Mouse (Mus musculus) lung, adult 18-20 months (tissue): ENCODE results near the gene Tle6.

Experiments used
- DNase-seq, 2 experiments: peaks; one replicate each; pipeline ENCODE4 v3.0.0; 2022; ENCODE audit warnings: mixed read lengths in 2 of 2

The Tle6 gene

DNA sequence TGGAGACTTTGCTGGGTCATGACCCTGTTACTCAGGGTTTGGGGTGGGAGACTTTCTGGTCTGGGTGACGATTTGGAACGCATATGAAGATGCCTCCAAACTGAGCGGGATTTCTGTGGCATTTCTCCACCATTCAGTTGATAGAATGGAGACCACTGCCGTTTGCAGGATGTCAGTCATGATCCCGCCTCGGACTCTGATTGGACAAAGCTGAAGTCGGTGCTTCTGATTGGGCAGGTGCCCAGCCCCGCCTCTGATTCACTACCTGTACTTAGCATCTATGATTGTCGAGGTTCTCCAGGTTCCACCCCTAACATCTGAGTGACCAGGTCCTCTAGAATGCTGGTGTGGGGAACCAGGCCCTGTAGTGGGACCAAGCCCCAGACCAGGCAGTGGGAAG is 19.9 kb upstream of the Tle6 start:
- DNase-seq, result no peak

DNA sequence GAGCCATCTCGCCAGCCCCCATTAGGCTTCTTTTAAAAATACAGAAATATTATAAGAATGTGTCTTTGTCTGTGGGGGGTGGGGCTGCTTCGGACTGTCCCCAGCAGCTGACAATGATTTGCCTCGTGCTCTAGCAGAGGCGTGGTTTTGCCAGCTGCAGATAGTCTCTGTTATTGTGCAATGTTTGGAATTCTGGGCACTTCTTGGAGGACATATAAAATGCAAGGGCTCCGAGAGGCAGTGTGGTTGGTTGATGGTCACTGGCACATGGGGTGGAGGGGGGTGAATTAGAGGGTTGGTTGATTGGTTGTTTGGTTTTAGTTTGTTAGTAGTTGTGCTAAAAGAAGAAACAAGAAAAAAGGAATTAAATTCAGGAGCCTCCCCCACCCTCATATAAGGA is 19.1 kb upstream of the Tle6 start:
- DNase-seq, result no peak

DNA sequence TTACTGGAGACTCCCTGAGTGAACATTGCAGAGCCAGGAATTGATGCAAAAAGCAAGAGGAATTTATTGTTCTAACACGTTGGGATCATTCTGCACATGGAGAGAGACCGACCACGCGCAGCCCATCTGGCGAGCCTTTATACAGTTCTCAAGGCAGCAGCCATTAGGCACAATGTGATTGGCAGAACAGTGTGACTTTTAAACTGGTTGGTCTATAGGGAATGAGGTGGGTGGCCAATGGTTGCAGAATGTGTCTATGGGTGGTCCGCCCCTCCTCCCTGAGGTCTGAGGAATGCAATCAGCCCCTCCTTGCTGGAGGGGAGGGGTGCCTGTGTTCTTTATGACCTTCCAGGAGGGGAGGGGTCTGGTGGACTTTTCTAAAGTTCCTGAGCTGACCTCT is 14.6 kb upstream of the Tle6 start:
- no peak for DNase-seq

DNA sequence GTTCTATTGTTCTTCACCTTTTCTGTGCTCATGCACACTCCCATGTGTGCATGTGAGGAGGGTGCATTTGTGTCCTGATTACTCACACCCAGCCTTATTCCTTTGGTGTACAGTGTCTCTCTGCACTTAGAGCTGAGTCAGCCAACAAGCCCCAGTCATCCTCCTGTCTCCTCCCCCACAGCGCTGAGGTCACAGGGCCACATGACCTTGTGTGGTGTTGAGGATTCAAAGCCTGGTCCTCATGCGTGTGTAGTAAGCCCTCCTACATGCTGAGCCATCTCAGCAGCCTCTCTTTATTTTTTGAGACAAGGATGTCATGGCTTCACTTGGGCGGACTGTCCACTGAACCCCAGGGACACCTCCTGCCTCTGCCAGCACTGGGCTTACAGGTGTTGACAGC is 11.9 kb upstream of the Tle6 start:
- no peak for DNase-seq

DNA sequence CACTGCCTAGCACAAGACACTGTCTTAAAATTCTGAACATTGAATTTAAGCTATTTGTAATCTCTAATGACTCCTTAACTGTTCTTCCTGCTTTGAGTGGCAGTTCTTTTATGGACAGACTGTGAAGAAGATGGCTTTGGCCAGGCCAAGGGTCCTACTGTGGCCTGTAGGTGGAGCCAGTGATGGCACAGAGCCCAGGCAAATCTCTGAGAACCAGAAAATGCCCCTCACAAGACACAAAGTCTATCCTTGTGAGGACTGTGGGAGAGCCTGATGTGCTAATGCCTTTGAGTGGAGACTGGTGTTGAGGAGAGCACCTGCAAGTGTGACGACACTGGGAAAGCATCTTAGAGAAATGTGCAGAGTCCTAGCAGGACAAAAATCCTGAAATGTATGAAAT is 7.4 kb upstream of the Tle6 start:
- no peak for DNase-seq

DNA sequence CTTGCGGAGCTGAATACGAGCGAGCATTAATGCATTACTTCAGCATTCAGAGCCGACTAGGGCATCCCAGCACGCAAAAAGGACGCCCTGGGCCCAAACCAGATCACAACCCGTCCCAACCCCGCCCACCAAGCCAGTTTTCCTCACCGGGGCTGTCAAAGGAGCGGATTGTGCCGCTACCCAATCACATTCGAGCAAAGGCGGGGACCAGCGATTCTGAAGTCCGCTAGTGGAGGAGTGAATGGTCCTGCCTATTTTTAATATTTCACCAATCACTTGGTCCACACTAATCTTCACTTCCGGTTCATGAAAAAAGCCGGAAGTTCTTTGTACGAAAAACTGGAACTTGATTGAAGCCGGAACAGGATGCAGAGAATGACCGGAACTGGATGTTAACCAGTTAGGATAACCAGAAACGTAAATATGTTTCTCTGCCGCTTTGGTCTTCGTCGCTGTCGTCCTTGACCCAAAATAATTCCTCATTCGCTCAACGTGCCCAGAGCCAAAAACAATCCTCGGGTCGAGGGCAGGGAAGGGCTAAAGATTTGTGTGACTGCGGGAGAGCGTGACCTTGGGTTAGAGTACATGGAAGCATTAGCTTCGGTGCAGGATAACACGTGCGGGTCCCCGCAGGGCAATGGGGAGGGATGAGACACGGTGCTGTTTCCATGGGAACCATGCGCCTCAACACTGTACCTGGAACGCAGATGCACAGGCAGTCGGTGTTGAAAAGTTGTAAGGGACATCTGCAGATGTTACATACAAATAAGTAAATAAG is 5.3 kb upstream of the Tle6 start, which contains the start of gene BC025920:
TSS of gene BC025920 (plus strand) at position 297 of the 778 bp plus-strand sequence.
- peak; percentile 97 to 98 for DNase-seq

DNA sequence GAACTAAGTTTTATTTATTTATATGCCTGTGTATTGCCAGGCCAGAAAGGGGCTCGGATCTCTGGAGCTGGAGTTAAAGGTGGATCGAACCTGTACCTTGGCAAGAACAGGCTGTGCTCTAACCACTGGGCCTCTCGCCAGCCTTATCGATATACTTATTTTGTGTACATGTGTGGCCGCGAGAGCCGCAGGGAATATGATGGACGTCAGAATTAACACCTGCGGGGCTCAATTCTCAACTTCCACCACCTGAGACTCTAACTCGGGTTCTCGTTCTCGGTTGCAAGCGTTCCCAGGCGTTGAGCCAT is 4.7 kb upstream of the Tle6 start:
- DNase-seq, result no peak

DNA sequence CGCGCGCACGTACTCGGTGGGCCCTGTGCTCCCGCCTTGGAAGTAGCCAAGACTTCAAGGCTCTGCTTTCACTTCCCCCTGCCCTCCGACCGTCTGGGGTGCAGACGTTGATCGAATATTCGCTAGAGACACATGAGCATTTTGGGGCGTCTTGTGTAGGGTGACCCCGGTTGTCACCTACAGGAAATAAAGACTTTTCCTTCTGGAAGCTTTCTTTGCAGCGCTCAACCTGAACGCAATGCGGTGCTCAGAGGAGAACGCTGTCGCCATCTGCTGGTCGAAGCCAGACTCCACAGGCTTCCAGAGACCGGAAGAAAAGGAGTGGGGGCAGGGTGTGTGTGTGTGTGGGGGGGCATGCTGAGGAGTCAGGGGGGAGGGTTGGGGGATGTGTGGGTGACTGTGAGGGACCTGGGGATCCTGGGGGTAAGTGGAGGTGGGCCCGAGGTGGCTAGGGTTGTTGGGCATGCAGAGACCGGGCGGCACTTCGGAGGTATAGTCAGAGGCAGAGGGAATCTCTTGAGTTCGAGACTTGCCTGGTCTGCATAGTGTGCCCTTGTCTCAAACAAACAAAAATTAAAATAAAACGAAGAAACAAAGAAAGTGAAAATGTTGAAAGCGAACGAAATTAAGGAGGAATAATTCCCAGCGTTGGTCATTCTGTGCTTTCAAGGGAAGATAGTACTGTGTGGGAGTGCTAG is 4.2 kb upstream of the Tle6 start:
- peak; percentile 85 to 90 for DNase-seq

DNA sequence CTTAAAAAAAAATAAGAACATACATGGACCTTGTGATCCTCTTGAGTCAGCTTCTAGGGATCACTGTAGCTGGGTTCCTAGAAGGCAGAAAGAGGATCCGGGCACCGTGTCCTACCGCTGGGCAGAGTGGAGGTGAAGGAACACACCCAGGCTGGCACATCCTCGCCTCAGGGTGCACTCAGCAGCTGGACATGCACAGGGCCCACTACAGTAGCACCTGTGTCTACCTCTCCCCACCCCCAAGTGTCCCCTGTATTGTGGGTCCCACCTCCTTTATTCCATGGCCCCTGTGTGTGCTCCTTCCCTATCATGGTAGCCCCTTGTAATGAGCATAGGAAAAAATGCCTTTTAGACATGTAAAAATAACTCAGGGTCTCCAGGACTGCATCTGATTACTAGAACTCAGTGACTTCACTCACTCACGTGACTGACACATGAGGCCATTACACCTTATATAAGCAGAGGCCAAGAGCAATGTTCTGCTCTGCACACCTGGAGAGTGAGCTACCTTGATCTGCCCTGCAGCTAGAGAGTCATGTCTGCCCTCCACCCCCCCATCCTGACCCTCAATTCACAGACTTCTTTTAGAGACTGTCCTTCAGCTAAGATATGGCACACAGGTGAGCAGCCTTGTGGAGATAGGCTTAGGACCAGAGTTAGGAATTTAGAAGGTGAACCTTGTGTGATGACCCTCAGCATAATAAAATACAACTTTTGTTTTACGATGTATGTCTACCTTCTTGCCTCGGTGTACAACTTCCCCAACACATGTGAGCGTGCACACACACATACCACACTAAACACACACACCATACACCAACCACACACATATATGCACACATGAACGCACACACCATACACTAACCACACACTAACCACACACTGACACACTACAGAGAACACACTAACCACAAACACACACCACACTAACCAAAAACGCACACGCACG is 3.4 kb upstream of the Tle6 start:
- DNase-seq, result no peak

DNA sequence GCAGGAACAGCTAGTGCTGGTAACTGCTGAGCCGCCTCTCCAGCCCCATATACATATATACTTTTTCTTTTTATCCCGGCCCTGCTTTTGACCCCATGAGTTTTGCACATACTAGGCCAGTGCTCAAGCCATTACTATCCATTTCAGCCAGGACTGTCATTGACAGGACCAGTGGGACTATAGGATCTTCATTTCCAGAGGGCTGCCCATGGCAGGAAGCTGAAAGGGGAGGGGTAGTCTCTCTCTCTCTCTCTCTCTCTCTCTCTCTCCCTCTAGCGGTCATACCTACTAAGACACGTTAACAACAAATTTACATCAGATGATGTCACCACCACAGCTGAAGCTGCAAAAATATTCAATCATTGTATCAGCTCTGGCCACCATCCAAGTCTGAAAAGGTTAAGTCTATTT is 1.9 kb upstream of the Tle6 start:
- no peak for DNase-seq

DNA sequence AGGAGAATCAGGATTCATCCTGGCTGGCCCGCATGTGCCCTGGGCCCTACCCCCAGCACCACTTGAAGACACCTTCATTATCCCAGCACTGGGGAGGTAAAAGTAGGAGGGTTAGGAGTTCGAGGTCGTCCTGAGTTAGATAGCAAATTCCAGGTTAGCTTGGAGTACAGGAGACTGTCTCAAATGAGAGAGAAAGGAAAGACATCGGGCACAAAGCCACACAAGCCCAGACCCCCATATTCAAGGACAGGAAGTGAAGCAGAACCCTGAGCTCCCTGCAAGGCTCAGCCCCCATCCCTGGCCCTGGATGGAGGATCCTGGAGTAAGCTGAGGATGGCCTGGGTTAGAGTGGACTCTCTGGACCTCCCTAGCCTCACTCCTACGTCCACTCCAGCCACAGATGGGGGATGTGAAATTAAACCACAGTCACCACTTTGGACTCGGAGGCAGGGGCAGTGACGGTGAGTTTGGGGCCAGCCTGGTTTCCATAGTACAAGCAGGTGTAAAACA is 578 bp upstream of the Tle6 start:
- DNase-seq, result no peak

DNA sequence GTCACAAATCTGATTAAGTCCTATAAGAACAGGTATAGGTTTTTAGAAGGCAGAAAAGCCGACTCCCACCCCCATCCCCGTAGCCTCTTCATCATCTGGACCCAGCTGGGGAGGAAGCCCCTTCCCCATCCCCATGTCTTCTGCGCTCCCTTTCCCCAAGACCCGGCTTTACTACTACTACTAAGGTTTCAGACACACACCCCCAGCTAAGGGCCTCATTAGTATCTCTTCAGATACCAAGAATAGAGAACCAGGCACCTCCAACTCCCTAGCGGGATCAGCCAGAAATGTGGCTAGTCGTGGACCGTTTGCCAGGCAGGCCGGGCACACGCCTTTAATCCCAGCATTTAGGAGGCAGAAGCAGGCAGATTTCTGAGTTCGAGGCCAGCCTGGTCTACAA is 777 bp downstream of the Tle6 start:
- DNase-seq, result no peak

DNA sequence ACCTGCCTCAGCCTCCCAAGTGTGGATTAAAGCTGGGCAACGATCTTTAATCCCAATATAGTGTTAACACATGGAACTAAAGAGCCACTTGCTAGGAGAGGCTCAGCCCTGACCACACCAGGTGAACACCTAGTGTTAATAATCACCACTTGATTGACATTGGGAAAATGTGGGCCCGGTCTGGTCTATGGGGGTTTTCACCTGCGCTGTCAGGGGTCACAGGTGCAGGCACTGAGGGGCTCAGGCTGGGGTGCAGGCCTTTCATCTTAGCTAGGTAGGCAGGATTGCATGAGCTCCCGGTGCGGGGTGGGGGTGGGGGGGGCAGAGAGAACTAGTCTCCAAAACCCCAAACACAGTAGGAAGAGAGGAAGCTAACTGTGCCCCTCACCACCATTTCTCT is 1.2 kb downstream of the Tle6 start:
- DNase-seq, result no peak

DNA sequence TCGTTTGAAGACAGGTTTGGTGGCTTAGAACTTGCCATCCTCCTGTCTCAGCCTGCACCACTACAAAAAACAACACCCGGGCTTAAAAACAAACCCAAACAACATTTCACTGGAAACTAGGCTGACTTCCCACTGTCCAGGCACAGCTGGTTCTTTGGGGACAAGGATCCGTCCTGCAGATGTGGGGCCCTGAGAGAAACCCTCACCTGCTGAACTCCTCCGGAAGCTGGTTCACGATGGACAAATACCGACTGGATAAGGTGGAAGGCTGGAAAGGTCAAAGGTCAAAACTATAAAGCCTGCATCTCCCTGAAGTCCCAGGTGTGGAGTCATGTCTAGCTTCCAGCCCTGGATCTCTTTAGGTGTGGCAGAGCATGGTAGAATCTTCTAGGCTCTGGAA is 2.0 kb downstream of the Tle6 start:
- DNase-seq, result no peak

DNA sequence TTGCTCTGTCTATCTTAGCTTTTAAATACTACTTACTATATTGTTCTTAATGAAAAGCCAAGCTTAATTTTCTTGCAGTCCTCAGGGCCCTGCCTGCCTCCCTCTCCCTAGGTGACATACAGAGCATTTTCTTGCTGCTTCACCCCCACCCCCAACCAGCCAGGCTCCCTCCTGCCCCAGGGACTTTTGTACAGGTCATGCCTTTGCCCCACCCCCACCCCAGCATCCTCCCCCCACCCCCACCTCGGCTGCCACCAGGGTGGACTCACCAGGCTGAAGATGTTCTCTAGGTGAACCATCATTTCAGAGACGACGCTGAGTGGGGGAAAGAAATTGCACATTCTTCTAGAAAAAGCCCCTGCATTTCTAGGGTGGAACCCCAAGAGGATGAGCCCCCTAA is 2.5 kb downstream of the Tle6 start:
- DNase-seq, result no peak

DNA sequence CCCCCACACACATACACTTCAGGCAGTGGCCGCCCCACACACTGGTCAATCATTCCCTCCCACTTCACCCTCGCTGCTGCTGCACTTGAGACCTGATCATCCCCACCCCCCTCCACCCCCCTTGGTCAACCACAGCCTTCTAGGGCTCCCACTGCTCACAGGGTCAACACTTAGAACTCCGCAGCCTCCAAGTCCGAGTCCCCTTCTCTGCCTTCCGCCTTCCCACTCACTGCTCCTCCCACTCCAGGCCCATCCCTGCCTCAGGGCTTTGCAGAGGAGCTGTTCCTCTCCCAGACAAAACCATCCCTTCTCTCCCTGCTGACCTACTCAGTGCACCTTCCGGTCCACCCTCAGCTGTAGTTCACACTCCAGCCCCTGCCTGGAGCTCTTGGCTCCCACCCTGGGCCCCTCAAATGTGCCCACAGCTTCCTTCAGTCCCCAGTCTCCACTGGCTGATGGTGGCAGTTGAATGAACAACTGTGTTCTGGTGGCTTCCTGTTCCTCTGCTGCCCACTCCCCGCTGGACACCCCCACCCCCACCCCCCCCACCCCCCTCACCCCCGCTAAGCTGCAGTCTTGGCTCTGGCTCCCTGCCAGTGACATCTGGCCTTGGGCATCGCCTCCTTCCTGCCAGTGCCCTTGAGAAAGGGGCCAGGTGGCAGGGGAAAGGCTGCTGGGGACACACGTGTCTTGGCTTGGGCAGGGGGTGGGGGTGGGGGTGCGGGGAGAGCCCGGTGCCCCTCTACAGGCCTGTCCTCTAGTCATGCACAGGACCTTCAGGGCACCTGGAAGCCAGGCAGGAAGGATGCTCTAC is 3.5 kb downstream of the Tle6 start:
- DNase-seq, result peak; percentile 68 to 69

DNA sequence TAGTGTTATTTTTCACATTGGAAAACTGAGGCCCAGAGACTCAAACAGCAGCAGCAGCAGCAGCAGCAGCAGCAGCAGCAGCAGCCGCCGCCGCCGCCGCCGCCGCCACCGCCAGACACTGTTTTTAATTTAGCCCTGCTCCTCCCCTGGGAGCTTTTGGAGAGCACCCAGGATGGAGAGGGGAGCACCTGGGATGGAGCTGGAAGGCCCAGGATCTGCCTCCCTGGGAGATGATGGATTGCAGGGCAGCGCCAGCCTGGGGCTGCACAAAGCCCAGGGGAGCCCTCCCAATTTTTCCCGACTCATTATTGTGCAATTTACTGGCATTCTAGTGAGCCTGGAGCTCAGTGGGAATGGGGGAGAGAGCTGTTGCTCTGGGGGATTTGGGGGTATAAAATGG is 4.3 kb downstream of the Tle6 start:
- DNase-seq, result peak; percentile 42 to 48

DNA sequence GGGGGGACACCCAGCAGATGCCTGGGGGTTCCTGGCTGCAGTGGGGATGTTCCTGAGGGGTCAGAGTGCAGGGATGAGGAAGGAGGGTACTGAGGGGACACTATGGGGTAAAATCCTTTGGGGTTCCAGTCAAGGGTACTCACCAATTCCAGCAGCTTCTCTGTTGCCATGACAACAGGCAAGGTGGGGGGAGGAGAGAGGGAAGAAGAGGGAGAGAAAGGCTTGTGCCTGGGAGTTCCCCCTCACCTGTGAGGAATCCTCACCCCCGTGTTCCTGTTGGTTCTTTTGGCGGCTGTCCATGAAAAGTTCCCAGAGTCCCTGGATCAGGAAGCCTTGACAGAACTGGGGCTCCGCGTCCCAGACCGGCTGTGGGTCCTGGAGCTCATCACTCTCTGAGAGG is 5.3 kb downstream of the Tle6 start:
- no peak for DNase-seq

DNA sequence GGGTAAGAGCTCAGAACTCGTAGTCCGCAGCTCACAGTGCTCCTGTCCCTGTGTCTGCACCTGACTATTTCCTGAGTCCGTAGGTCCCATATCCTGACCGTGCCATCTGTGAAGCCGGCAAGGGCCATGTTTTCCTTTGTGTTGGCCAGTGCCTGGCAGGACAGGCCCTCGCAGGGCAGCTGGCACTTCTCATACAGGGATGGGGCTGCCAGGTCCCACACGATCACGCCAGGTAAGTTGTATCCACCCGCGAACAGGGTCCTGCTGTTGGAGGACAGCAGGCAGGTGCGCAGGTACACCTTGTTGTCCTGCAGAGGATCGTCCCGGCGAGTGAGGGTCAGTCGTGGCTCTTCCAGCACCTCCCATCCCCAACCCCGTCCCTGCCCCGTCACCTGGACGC is 6.9 kb downstream of the Tle6 start:
- DNase-seq, result no peak

DNA sequence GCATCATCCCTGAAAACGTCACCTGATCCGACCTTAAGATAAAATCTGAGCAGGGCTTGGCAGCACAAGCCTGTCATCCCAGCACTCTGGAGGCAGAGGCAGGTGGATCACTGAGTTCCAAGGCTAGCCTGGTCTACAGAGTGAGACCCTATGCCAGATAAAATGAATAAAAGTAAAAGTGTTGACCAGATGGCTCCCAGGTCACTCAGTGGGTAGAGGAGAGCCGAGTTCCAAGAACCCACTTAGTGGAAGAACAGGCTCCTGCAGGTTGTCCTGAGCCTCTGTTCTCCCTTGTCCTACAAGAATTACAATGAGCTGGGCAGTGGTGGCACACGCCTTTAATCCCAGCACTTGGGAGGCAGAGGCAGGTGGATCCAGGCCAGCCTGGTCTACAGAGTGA is 7.7 kb downstream of the Tle6 start:
- no peak for DNase-seq

DNA sequence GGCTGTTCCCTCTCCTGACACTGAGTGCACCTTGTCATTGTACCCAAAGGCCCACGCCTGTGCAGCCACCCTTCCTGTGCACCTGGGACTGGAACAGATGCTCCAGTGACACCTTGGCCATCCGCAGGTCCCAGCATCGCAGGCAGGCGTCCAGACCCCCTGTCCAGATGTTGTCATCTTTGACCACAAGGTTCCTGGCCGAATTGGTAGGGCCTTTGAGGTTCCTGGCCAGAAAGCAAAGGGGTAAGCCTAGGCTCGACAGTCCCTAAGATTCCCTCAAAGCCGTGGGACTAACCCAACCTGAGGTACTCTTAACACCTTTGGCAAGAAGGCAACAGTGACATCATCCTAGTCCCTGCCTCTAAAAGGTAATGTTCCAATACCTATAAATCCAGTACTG is 8.2 kb downstream of the Tle6 start:
- no peak for DNase-seq

DNA sequence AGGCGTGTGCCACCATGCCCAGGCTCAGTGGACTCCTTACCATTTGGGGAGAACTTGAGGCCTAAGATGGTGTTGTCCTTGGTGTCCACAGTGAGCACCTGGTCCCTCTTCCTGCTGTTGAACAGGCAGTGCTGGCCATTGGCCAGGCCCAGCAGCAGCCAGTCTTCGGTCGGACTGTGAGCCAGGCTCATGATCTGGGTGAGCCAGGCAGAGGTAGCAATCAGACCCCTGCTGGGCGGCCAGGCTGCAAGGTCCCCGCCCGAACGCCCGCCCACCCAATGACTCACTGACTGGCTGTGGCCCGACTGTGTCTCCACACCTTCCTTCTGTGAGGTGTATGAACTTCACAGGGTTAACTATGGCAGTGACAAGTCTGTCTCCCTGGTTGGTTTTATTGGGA is 9.0 kb downstream of the Tle6 start:
- DNase-seq, result no peak

DNA sequence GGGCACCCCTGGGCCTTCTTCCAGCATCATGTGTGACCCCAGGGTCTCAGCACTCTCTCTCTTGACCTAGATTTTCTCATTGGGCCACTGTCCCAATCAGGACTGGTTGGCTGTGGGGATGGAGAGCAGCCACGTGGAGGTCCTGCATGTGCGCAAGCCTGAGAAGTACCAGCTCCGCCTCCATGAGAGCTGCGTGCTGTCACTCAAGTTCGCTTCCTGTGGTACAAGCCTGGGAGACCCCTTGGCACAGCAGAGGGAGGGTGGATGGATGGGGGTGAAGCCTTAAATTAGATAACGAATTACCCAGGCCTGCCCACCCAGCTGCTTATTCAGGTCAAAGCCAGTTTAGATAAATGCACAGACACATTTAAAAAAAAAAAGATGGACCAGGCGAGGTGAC is 12.1 kb downstream of the Tle6 start:
- DNase-seq, result no peak
